Mouse (Mus musculus) gastrocnemius, postnatal 36 days (tissue): Measurements from ENCODE around the gene Surf1. TPM values are rescaled to one million over a fixed set of nuclear protein-coding genes. Genes with fewer than 3 reads are reported as not detected.
A peak's percentile ranks its signal among the peaks of the same experiment; 100 is the strongest.
"Not testable (repeated sequence)": the region's sequence is repeated elsewhere in the genome, so short reads cannot be mapped to it uniquely, and the experiment has no call there.

Experiments
- DNase-seq, 2 experiments: peaks; one replicate each; pipeline ENCODE4 v3.0.0; 2022
- intact Hi-C: fragments of 180-260 bp; cut with DNase I; formaldehyde crosslinking; loops from one replicate; pipeline ENCODE4 v1.15.1; 2025
- total RNA-seq, 2 experiments: library from RNA; stranded (reverse); gene quantifications; 2 replicates each; pipeline ENCODE4 v1.2.3; 2021

Surf1 gene
- total RNA-seq, 2 experiments from 2014 or later, result 35.5 to 38.8 TPM

DNA sequence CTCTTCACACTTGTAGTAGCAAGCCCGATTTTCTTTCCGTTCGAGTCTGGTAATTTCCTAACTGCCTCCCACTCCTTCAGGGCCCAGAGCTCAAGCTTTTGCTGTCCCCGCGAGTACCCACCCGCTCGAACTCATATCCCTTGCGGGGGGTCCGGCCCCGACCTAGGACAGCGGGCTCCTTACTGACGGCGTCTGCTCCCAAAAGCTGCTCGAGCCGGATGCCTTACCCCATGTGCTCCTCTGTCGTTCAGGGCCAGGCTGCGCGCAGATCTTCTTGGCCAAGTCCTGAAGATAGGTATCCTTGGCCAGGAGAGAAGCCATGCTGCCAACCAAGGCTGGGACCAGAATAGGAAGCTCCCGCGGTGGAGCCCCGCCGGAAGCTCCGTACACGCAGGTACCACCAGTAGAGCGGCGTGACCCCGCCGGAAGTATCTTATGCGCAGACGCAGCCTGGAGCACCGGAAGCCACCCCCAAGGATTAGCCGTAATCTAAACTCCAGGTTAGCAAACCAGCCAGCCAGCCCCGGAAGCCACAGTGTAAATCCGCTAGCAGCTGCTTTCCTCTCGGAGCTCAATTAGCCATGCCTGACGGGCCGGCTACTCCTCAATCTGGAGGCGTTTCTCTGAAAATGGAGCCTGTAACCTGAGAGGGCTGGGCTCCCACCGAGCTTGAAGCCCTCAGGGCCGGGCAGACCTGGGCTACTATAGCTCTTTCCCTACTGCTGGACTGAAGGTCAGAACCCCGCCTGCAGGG lies 13.7 kb downstream of the Surf1 start, which contains the start of gene Surf6:
Gene Surf6, minus strand, starts transcription at position 413 of the 754 bp plus-strand sequence.
- peak; percentile 85 to 90 for DNase-seq
- intact Hi-C loops, result loop anchor here (5.0 to 10.0 kb wide), 2 partner anchors 258 to 455 kb away; partner anchors contain the start of gene Sec16a

DNA sequence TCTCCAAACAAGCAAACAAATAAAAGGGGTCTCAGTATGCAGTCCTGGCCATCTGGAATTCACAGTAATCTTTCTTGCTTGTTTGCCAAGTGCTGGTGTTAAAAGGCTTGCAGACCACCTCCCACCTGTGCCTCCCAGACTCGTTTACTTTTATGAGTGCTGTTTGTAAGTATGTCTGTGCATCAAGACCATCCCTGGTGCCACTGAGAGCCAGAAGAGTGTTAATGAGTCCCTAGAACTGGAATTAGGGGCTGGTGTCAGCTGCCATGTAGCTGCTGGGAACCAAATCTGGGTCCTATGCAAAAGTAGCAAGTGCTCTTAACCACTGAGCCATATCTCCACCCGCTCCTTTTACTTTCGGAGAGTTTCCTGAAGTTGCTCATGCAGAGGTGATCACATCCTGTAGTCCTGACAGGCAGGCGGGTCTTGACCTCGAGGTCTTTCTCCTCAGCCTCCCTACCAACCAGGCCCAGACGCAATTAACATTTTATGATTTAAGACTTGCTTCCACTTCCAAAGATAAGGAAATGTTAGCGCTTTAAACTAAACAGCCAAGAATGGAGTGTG lies 14.4 kb downstream of the Surf1 start:
- no peak for DNase-seq
- intact Hi-C loops, result loop anchor here (5.0 to 10.0 kb wide), 2 partner anchors 257 to 455 kb away; partner anchors contain the start of gene Sec16a

DNA sequence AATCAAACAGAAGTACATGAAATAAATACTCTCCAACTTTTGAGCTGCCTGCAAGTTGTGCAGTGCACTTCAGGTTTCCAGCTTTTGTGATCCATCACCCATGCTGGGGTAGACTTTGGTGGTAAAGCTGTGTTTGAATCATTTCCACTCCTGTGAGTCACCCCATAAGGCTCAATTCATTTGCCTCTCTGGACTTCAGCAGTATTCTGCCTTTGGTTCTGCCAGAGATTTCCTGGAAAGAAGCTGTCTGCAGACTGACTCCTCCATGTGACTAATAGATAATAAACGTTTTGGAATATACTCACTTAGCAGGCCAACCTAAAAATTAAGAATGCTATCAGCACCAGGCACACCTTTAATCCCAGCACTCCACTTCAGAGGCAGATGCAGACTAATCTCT lies 15.6 kb downstream of the Surf1 start:
- no peak for DNase-seq
- intact Hi-C loops, result loop anchor here (5.0 to 10.0 kb wide), 2 partner anchors 256 to 453 kb away; partner anchors contain the start of gene Sec16a

DNA sequence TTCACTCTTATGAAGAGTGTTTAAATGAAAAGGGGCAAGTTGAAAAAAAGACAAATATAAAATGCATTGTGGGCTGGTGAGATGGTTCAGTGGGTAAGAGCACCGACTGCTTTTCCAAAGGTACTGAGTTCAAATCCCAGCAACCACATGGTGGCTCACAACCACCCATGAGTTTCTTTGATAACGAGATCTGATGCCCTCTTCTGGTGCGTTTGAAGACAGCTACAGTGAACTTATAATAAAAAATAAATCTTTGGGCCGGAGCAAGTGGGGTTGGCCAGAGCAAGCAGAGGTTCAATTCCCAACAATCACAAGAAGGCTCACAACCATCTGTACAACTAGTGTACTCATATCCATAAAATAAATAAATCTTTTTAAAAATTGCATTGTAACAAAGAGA lies 20.4 kb downstream of the Surf1 start:
- no peak for DNase-seq
- intact Hi-C loops, result no loop called here

DNA sequence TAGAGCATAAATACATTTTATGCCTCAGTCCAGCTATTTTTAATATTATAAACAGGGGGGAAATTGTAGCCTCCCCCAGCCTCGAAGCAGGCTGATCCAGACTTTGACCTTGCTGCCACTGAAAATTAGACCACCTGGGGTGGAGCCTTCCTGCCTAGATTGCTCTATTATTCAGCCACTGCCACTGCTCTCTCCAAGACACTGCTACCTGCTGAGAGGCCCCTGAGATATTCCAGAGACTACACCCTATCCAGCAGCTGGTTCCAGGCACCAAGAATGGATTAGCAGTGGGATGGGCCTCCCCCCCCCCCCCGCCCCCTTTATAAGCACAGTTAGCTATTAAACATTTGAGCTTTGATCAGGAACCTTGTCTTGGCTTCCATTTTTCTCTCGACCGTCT lies 30.2 kb downstream of the Surf1 start:
- DNase-seq, intact Hi-C loops: not testable (repeated sequence)

DNA sequence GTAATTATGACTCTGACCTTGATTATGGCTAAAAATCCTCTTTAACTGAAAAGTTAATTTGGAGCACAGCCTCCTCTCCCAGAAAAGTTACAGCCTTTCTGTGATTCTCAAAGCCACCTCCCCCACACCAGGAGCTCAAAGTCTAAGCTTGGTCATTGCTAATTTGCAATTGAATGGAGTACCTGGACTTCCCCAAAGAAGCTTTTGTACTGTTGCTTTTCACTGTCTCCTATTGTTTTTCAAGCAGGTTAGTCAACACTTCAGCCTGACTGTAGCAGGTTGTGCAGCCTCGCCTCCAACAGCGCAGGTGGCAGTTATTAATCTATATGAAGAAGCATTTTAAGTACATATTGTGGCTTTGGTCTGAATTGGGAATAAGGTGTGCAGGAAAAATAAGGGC lies 30.8 kb downstream of the Surf1 start:
- DNase-seq, intact Hi-C loops: not testable (repeated sequence)

DNA sequence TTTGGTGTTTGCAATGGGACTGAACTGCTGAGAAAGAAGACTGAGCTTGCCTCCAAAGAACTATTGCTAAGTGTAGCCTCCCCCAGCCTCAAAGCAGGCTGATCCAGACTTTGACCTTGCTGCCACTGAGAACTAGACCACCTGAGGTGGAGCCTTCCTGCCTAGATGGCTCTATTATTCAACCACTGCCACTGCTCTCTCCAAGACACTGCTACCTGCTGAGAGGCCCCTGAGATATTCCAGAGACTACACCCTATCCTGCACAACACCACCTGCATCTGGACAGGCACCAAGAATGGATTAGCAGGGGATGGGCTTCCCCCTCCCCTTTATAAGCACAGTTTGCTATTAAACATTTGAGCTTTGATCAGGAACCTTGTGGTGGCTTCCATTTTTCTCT lies 37.8 kb downstream of the Surf1 start:
- intact Hi-C loops, result no loop called here
- no peak for DNase-seq

DNA sequence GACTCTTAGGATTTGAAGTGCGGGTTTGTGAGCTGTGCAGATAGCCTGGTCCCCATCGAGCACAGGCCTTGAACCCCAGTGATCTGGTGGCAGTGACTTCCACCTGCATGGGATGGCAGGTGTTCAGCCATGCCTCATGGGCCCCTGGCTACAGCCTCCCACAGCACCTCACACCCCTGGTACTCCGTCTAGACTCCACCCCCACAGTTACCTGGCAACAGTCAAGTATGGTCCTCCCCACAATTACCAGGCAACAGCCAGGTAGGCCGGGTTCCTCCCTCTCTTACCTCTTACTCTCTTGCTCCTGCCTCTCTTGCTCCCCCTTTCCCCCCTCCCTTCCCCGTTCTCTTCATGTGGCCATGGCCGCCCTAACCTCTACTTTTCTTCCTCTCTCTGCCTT lies 45.7 kb downstream of the Surf1 start:
- DNase-seq, result no peak
- intact Hi-C loops, result no loop called here

DNA sequence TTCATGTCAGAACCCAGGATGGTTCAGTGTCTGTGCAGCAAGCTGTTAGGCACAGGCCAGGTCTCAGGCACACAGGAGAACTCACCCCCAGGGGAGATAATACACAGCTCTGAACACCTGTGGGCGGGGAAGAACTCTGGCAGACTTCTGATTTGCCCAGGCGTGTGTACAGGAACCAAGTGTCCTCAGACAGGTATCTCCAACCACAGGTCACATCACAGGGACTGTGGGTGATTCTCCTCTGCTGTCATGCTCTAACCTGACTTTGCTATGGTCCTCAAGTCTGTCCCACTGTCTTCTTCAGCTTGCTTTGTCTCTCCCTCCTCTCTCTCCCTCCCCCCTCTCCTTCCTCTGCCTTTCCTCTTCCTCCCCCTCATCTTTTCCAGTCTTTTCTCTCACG lies 51.5 kb downstream of the Surf1 start, which contains the start of gene Abo:
Gene Abo, minus strand, starts transcription at position 101 of the 400 bp plus-strand sequence.
- intact Hi-C loops, result no loop called here
- DNase-seq, result no peak

Other genes with a start within 250 kb of the Surf1 start
- gene Lcn4, start 245.2 kb downstream of the Surf1 start, total RNA-seq, result not detected
- gene Abo, start 51.6 kb downstream of the Surf1 start, total RNA-seq, result not detected
- gene Surf6, start 13.7 kb downstream of the Surf1 start, total RNA-seq, result 10 to 100 TPM in 1 of 2 experiments, 1 to 10 TPM in 1; 9.1 to 11.1 TPM
- 10 to 100 TPM; 14.4 to 17.2 TPM for gene Med22, start 5.9 kb downstream of the Surf1 start, total RNA-seq
- gene Rpl7a, start 5.8 kb downstream of the Surf1 start, total RNA-seq, result 100 to 1,000 TPM; 206 to 267 TPM
- gene Surf2, start 163 bp downstream of the Surf1 start, total RNA-seq, result 10 to 100 TPM; 10.7 to 12.3 TPM
- gene Surf4, start 17.4 kb upstream of the Surf1 start, total RNA-seq, result 10 to 100 TPM; 66.4 to 71.4 TPM
- gene Stkld1, start 17.5 kb upstream of the Surf1 start, total RNA-seq, result not detected
- 10 to 100 TPM; 13.6 to 17.1 TPM for gene Rexo4, start 47.9 kb upstream of the Surf1 start, total RNA-seq
- not detected for gene Adamts13, start 56.9 kb upstream of the Surf1 start, total RNA-seq
- gene Cacfd1, start 93.4 kb upstream of the Surf1 start, total RNA-seq, result 10 to 100 TPM; 27.0 to 30.6 TPM
- gene Slc2a6, start 111.5 kb upstream of the Surf1 start, total RNA-seq, result not detected
- 1 to 10 TPM; 2.0 to 5.7 TPM for gene Mymk, start 155.6 kb upstream of the Surf1 start, total RNA-seq
- 10 to 100 TPM in 1 of 2 experiments, 1 to 10 TPM in 1; 7.7 to 10.4 TPM for gene Adamtsl2, start 162.8 kb upstream of the Surf1 start, total RNA-seq
- not detected for gene Fam163b, start 226.0 kb upstream of the Surf1 start, total RNA-seq
- not detected for gene Dbh, start 248.7 kb upstream of the Surf1 start, total RNA-seq